Mouse (Mus musculus): ENCODE measurements at regions not wholly inside any gene's neighbourhood (a gene's known extent, or its start where the extent isn't known, plus 50 kb on each side); places are given as distances from the start of the nearest gene placed in this dataset.

DNA sequence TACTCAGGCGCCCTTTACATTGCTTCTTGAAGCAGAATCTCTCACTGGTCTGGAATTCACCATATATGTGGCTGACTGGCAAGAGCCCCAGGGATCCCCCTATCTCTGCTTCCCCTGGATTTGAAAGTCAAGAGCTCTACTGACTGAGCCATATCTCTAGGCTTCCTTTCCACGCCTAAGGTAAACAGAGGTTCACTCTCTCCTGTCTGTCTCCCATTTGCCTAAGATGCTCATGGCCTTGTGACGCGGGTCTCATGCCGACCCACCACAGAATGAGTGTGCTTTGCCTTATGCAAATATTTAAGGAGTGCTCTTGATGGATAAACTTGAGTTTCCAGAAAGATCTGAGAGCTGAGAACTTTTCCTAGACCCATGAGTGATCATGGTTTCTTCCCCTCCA lies 173.9 kb downstream of the Vrk1 start:
- no peak for DNase-seq (ENCODE audit: extremely low spot score in 1 of 2, low spot score in 2 of 2)

DNA sequence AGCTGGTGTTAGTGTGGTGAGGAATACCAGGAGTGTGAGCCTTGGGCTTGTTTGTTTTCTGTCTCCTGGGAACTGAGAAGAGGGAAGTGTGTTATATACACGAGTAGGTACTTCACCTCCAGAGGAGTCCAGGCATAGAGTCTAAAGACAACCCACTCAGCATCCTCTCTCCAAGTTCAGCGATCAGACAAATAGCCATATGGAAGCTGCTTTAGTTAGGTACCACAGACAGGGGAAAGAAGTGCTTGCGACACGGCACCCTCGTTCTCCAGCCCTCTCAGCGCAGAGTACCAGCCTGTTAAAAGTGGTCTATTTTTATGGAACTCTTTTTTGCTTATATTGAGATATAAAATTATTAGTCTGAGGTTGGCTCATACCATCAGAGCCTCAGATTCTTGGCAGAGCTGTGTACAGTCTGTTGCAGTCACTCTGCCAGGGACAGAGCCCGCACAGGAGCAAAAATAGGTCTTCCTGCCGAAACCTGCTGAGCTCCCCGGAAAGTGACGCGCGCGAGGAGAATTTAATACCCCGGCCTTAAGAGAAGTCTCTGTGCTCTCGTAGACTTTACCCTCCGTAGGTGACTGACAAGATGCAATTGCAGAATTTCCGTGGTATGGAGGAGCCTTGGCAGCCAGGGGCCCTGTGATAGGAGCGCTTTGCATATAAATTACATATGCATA lies 175.5 kb downstream of the Vrk1 start:
- intact Hi-C loops (cut with DNase I) = no loop called here
- DNase-seq (ENCODE audit: extremely low spot score in 1 of 2, low spot score in 2 of 2) = peak in 1 of 2 experiments; percentile 26

More for the DNA sequence above, 173.9 kb downstream of the Vrk1 start:
- intact Hi-C loops (cut with DNase I) = no loop called here

DNA sequence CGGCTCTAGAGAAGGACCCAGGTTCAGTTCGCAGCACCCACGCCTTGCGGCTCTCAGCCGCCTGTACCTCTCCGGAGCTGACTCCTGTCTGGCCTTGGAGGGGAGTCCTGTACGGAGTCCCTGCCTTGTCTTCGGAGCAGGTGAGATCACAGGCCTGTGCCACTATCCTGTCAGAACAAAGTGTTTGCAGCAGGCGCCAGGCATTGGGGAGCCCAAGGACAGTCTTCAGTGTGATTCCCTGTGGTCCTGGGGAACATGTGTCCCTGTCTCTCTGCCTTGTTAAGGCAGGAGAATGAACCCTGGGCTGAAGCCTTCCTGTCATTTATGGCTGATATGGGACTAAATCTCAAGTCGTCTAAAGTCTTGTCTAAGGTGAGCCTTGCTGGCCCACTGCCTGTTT lies 176.5 kb downstream of the Vrk1 start:
- no peak for DNase-seq (ENCODE audit: extremely low spot score in 1 of 2, low spot score in 2 of 2)
- intact Hi-C loops (cut with DNase I) = no loop called here

DNA sequence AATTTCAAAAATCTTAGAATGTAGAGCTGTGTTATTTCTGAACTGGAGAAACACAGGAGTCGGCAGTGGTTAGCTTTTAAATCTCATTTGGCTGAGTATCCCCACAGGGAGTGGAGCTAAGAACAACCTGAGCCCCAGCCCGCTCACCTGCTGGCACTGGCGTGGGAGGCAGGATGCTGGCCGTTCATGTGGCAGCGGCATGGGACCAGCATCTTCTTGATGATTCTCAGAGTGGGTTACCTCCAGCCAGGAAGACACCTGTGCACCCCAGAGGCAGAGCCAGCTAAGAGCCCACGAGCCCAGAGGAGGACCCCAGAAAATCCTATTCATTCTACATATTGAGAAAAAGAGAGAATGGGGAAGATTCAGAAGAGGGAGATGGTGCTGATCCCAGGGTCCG lies 181.7 kb downstream of the Vrk1 start:
- intact Hi-C loops (cut with DNase I) = no loop called here

DNA sequence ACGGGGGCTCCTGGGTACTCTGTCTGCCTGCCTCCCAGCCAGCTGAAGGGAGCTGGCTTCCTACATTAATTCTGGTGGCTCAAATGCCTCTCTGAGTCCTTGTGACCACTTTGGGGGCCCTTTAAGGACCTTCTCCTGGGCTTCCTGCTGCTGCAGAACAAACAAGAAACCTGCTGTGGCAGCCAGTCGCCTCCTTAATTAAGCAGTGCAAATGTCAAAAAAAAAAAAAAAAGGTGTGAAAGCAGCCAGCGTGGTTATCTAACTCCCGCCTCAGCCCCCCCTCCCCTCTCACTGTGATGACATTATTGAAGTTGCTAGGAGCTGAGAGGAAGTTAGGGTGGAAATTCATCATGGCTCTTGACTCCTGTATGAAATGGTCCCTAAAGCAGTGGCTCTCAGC lies 189.3 kb downstream of the Vrk1 start:
- intact Hi-C loops (cut with DNase I) = no loop called here
- no peak for DNase-seq (ENCODE audit: extremely low spot score in 1 of 2, low spot score in 2 of 2)

More for the DNA sequence above, 181.7 kb downstream of the Vrk1 start:
- no peak for DNase-seq (ENCODE audit: extremely low spot score in 1 of 2, low spot score in 2 of 2)

DNA sequence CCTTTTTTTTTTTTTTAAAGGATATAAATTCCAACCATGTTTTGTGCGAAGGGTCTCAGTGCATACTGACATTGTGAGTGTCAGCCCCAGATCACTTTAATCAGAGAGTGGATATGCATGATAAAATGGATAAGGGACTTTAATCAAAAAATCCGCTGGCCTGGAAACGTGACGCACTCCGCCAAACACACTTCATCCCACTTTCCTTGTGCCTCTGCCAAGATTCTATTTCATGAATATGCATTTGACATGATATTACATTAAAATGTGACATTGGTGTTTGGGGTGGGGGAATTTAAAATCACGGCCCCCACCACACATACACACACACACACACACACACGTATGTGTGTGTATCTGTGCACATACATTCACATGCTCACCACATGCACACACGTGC lies 193.5 kb downstream of the Vrk1 start:
- intact Hi-C loops (cut with DNase I) = no loop called here
- DNase-seq (ENCODE audit: extremely low spot score in 1 of 2, low spot score in 2 of 2) = no peak

DNA sequence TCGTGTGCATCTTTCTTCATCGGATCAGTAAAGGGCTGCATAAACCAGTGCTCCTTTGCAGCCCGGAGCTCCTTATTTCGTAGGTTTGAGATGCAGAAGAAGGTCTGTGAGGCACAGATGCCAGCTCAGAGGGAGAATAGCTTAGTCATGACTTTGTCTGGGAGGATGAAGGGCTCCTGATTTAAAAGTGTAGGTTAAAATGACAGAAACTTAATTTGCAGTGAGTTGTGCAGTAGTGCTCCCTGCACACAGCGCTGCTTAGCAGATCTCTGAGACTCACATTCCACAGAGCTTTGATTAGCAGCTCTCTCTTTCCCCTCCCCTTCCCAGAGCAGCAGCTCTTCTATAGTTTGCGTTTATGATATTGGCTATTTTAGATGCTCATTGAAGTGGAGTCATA lies 200.9 kb downstream of the Vrk1 start:
- intact Hi-C loops (cut with DNase I) = no loop called here
- no peak for DNase-seq (ENCODE audit: extremely low spot score in 1 of 2, low spot score in 2 of 2)

DNA sequence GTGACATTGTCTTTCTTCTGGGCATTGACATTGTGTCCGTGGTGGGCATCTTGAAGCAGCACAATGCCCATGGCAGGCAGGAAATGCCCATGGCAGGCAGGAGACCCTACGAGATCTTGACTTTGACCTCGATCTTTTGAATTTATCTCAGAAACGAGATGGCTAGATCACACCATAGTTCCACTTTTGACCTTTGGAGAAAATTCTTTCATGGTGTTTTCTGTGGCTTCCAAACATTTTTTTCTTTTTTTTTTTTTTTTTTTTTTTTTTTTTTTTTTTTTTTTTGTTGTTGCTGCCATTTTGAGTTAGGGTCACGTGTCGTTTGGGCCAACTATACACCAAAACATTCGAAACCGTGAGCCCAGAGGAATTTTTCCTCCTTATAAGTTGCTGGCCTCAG lies 201.5 kb downstream of the Vrk1 start:
- intact Hi-C loops (cut with DNase I) = no loop called here
- DNase-seq (ENCODE audit: extremely low spot score in 1 of 2, low spot score in 2 of 2) = no peak

DNA sequence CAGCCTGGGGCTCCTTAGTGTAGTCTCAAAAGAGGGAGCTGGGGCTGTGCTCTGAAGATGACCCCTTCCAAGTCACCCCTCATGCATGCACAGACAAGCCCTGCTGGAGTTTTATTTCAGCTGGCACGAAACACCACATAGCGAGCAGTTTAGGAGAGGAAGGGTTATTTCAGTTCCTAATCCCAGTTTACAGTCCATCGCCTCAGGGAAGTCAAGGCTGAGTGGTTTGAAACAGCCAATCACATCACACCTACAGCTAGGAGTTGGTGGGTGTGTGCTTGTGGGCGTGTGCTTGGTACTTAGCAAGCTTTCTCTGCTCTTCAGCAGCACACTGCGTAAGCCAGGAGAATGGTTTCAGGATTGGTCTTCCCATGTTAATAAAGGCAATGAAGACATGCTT lies 202.4 kb downstream of the Vrk1 start:
- intact Hi-C loops (cut with DNase I) = no loop called here
- DNase-seq (ENCODE audit: extremely low spot score in 1 of 2, low spot score in 2 of 2) = no peak

DNA sequence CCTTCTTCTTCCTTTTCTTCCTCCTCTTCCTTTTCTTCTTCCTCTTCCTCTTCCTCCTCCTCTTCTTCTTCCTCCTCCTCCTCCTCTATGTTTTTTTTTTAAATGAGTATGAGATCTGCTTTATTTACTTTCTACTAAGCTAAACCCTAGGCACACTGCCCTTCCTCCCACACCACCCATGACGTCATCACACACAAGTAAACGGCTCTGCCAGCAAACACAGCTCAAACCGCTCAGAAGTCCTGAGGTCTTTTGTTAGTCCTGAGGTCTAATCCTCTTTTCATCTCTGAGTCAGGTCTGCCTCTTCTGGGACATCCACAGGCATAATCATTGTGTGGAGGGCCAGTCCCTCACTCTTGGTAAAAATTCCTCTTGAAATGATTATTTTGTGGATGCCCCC lies 210.0 kb downstream of the Vrk1 start:
- DNase-seq (ENCODE audit: extremely low spot score in 1 of 2, low spot score in 2 of 2) = no peak
- intact Hi-C loops (cut with DNase I) = no loop called here

DNA sequence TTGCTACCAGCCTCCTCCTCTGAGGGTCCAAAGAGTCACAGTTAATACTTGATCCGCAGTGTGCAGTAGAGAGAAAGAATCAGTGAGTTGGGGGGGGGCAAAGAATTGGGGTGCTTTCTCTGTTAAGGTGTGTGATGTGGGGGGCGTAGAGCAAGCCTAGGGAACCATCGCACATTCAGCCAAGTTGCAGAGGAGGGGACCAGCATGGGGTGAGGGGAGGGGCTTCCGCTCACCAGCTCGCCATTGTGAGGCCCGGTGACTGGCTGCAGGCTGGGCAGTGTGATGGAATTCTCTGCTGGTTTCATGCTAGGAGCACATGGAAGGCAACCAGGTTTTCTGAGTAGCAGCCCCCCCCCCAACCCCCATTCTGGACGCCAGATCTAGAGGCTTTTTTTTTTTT lies 216.2 kb downstream of the Vrk1 start:
- intact Hi-C loops (cut with DNase I) = no loop called here
- no peak for DNase-seq (ENCODE audit: extremely low spot score in 1 of 2, low spot score in 2 of 2)

DNA sequence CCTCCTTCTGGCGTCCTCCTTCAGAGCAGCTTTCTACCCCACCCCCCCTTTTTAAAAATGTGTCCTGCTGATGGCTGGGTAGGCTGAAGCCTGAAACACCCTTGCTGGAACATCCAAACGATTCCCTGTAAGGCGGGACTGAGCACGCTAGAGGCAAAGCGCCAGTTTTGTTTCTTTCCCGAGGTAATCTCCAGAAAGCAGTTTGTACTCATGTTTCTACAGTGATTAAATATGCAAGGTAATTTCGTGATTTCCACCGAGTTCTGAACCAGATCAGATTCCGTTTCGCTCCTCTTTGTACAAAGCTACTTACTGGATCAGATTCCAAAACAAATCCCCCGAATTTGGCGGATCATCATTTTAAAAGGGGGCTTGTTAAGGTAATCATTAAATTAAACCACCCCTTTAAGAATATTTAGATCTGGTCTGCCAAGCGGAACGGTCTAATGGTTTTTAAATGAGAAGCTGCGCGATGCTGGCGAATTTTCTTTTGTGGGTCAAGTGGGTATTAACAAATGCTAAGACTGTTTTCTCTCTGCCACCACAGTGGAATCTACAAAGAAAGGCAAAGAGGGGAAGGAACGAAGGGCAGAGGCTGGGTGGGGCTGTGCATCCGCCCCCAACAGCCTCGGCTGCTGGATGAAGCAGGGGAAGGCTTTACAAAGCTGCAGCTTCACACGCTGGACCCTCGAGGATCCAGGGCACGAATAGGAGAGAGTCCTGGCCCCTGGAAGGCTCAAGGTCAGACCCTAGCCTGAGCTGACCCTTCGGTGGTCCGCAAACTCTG lies 216.9 kb downstream of the Vrk1 start:
- no peak for DNase-seq (ENCODE audit: extremely low spot score in 1 of 2, low spot score in 2 of 2)
- intact Hi-C loops (cut with DNase I) = no loop called here

DNA sequence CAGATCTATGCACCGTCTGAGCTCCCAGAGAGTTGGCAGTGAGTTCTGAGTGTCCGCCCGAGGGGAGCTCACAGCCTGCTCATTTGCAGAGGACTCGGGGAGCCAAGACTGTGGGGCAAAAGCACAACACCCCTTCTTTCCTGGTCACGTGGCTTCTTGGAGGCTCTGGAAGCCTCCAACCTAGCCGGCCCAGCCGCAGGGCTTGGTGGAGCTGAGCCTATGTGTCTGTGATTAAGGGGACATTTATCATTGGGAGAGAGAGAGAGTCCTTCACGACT lies 217.5 kb downstream of the Vrk1 start:
- intact Hi-C loops (cut with DNase I) = no loop called here
- DNase-seq (ENCODE audit: extremely low spot score in 1 of 2, low spot score in 2 of 2) = no peak

DNA sequence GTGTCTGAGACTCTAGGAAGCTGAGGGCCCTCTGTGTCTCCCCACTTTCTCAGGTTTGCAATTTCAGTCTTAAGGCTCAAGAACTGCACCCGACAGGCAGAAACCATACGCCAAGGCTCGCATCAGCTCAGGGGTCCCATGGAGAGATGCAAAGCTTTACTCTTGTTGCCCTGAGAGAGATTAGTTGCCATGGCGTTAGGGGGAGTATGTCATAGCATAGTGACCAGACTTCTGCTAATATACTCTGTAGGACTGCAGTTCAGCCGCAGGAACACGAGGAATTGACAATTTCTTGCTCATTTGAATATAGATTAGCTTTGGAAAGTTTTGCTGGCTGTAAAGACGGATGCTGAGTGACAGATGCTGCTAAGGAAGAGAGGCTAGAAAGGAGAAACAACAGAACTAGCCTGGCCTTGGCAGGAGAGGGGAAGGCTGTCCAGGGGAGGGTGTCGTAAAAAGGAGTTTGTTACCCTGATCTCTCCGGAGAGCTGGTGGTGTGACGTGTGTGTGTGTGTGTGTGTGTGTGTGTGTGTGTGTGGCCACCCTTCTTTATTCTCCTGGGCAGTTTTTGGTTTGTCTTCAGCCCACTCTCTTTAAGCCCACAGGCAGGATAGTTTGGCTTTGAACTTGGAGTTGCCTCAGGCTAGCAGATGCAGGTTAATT lies 235.3 kb downstream of the Vrk1 start:
- intact Hi-C loops (cut with DNase I) = no loop called here
- no peak for DNase-seq (ENCODE audit: extremely low spot score in 1 of 2, low spot score in 2 of 2)

DNA sequence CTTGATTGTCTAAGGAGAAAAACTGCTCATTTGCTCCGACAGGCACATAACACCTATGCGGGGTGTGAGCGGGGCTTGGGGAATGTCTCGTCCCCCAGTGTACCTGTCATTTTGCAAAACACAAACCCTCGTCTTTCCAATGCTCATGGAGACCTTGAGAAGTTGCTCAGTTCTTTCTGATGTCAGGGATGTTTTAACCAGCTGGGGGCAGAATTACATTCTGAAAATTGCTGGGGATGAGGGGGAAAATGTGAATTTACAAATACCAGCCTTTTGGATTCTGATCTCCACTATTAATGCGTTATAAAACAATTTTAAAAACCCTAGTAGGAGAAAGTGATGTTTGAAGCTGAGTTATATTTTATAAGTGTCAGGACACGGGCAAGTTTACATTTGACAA lies 263.6 kb downstream of the Vrk1 start:
- intact Hi-C loops (cut with DNase I) = no loop called here
- no peak for DNase-seq (ENCODE audit: extremely low spot score in 1 of 2, low spot score in 2 of 2)

DNA sequence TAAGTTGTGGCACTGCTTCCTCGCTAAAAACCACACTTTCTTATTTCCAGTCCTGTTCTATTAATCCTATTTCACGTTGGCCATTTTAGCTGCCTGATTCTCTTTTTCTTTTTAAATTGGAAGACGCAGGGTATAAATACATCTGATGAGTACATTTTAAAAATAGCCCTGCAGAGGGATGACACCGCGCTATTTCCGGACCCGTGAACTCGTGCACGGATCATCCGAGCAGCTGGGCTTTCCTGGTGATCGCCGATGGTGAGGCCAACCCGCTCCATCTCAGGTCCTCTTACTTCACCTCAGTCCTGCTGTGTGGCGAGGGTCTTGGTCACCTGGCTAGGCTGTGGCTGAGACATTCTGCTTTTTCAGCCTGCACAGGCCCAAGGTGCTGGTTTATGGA lies 267.9 kb downstream of the Vrk1 start:
- DNase-seq (ENCODE audit: extremely low spot score in 1 of 2, low spot score in 2 of 2) = no peak
- intact Hi-C loops (cut with DNase I) = no loop called here

DNA sequence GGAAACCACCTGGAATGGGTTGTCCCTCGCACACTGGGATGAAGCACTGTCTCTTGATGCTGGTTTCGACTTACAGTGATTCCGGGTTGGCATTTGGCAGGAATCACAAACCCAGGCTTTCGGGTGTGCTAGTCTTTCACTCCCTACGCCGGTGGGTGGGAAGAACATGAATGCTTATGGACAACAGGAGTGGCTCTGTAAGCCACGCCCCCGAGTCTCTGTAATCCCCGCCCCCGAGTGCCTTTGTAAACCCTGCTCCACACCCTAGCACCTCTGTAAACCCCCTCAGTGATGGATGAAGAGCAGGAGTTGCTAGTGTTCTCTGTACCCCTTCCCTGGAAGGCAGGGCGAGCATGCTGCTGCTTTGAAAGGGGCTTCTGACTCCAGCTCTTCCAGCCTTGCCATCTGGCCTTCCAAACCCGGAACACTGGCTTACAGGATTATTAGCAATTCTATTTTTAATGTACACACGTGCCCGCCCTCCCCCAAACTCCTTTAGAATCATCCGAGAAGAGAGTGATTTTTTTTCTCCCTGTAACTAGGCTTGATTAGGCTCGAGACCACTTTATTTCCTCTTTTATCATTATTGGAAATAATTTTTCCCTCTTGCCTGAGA lies 272.6 kb downstream of the Vrk1 start:
- intact Hi-C loops (cut with DNase I) = no loop called here

DNA sequence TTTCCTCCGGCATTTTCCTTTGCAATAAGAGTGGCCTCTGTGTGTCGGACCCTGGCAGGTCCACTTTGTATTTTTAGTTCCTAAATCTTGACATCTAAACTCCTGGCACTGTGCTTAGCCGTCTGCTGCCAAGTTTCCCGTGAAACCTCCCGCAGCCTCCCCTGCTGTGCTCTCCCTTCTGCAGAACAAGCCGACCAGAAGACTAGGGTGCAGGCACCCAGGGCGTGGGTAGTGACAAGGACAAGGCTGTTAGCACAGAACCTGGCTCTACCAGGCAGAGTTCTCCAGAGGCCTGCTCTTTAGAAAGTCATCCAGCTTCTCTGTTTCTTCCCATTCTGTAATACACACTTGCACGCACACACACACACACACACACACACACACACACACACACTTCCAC lies 274.8 kb downstream of the Vrk1 start:
- DNase-seq (ENCODE audit: extremely low spot score in 1 of 2, low spot score in 2 of 2) = no peak

More for the DNA sequence above, 272.6 kb downstream of the Vrk1 start:
- no peak for DNase-seq (ENCODE audit: extremely low spot score in 1 of 2, low spot score in 2 of 2)

DNA sequence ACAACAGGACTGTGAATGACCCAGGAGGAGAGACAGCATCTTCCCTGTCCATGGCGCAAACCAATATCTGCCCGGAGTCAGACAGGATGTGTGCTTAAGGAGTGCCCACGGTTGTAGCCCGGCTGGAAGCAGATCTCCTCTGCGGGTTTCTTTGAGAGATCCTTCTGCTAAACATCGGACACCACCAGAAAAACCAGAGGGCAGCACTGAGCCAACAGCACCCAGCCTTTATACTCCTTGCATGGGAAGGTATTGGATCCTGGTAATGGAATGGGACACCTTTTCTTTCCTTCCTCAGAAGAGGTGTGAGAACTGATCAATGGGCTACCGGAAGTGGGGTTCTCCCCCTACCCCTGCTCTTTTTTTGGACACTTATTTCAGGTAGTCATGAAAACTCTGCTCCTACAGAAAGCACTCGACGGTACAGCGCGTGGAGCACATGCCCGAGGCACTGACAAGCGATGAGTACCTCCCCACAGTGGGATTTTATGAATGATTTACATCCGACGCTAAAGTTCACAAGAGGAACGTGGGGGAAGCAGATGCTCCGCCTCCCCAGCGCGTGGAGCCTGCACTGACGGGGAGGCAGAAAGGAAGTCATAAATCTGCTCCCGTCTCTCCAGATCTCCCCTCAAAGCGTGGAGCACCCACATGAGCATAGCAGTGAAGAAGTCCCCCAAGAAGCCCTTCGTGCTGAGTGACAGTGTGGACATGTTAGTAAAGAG lies 278.9 kb downstream of the Vrk1 start:
- no peak for DNase-seq (ENCODE audit: extremely low spot score in 1 of 2, low spot score in 2 of 2)
- intact Hi-C loops (cut with DNase I) = no loop called here

More for the DNA sequence above, 274.8 kb downstream of the Vrk1 start:
- intact Hi-C loops (cut with DNase I) = no loop called here
